Mouse (Mus musculus) midbrain, embryonic 10.5 days (tissue): ENCODE data around the gene C2cd2. TPM values are rescaled to one million over a fixed set of nuclear protein-coding genes. Genes with fewer than 3 reads are reported as not detected.
"Not testable (repeated sequence)": the region's sequence is repeated elsewhere in the genome, so short reads cannot be mapped to it uniquely, and the experiment has no call there.

ENCODE experiments used
- DNase-seq: peaks from one replicate; pipeline ENCODE4 v3.0.0-alpha.2; 2017; ENCODE audit warnings: low spot score
- H3K27ac ChIP-seq: fragments of 300-500 bp; sonication (generic); replicated peaks from 2 replicates; pipeline ENCODE4 v1.5.1; 2016; ENCODE audit warnings: mild to moderate bottlenecking
- H3K27me3 ChIP-seq: fragments of 300-500 bp; sonication (generic); 2 replicates; pipeline ENCODE4 v1.6.1; 2016; ENCODE audit warnings: low read depth, mild to moderate bottlenecking; ENCODE audit not compliant: poor library complexity, severe bottlenecking
- H3K36me3 ChIP-seq: fragments of 300-500 bp; sonication (generic); 2 replicates; pipeline ENCODE4 v1.6.1; 2016; ENCODE audit warnings: mild to moderate bottlenecking, moderate library complexity
- H3K4me1 ChIP-seq: fragments of 300-500 bp; sonication (generic); 2 replicates; pipeline ENCODE4 v1.6.1; 2016
- H3K4me3 ChIP-seq: fragments of 300-500 bp; sonication (generic); 2 replicates; pipeline ENCODE4 v1.5.1; 2016; ENCODE audit warnings: mild to moderate bottlenecking, moderate library complexity
- H3K9me3 ChIP-seq: fragments of 300-500 bp; sonication (generic); replicated peaks from 2 replicates; pipeline ENCODE4 v1.6.1; 2016; ENCODE audit warnings: mild to moderate bottlenecking
- WGBS: fragments of 180-500 bp; shearing (Covaris S2); methylation state at CpG from one replicate; pipeline ENCODE4 v1.1.7; 2016; 5-methylcytosine and 5-hydroxymethylcytosine counted together
- polyA plus RNA-seq: library from polyadenylated mRNA; unstranded; fragments of >200 nt; fragmentation: Nextera tagmentation; extraction: Ambion mirVana; gene quantifications from 2 replicates; pipeline ENCODE4 v1.2.1, GENCODE M21; 2016

Gene C2cd2
- polyA plus RNA-seq = 15.6 and 15.8 TPM in 2 replicates

DNA sequence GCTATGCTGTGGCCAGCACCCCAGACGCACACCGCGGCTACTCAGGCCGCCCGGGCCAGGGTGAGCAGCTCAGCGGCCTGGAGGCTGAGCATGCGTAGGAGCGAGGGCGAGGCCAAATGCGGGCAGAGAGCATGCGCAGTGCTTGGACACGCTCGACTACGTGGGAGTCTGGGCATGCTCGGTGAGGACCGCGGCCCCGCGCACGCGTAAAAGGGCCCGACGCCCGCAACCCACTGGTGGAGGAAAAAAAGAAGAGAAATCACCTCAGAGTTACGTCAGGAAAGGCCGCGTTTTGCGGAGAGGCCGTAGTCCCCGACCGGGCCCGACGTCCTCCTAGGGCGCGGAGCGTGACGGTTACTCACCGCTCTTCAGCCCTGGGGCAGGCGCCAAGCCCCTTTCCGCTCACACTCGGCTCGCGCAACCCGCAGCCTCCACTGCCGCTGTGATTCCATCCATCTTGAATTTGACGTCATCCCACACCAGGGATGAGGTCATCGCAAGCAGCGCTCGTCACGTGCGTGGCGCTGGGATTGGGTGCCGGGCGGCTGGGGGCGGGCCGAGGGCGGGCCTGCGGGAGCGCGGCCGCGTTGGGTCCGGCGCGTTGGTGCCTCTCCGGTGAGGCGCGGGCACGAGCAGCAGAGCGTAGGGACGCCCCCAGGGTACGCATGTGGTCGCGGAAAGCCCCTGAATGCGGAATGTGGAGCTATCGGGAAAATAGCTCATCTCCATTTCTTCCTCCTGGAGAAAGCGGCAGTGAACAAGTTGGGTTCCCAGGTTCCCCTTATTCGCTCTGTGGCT, at the start of gene C2cd2, which contains the start of gene Zbtb21:
C2cd2 (minus strand) TSS at position 448 of the 798 bp plus-strand sequence.
Zbtb21 (minus strand) TSS at position 472 of the 798 bp plus-strand sequence.
- peak within 1 kb of the TSS; percentile 95 for H3K27ac ChIP-seq
- DNase-seq = peak; percentile 96
- H3K36me3 ChIP-seq = peaks cover 6% of the 10 kb centered on the region
- no peaks in the 10 kb centered on the region for H3K27me3 ChIP-seq
- H3K4me3 ChIP-seq = peak within 1 kb of the TSS; percentile 90
- WGBS = under 1% methylated on average over 78 of the region's 78 CpGs
- no peaks in the 10 kb centered on the region for H3K9me3 ChIP-seq
- H3K4me1 ChIP-seq = peaks cover 11% of the 10 kb centered on the region

DNA sequence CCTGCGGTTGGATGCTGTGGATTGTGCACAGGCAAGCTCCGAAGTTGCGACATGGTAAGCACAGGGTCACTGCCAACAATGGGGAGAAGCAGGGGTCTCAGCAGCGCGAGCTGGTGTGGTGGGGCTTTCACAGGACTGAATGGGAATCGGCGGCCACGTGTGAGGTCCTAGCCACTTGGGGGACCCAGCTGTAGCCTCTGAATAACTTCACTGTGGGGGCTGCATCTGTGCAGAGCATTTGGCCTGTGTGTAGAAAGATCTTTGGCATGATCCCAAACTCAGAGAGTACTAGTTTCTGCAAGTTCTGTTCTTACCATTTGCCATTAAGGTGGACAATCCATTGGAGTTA, 35.0 kb upstream of the C2cd2 start:
- not testable (repeated sequence) for DNase-seq, H3K27me3 ChIP-seq
- peak overlapping the region; percentile 66 for H3K4me3 ChIP-seq
- WGBS = under 1% methylated on average over 8 of the region's 8 CpGs
- H3K36me3 ChIP-seq = peaks cover 26% of the 10 kb centered on the region
- H3K9me3 ChIP-seq = peaks cover 33% of the 10 kb centered on the region
- peak overlapping the region; percentile 82 for H3K27ac ChIP-seq
- H3K4me1 ChIP-seq = peaks cover 16% of the 10 kb centered on the region

DNA sequence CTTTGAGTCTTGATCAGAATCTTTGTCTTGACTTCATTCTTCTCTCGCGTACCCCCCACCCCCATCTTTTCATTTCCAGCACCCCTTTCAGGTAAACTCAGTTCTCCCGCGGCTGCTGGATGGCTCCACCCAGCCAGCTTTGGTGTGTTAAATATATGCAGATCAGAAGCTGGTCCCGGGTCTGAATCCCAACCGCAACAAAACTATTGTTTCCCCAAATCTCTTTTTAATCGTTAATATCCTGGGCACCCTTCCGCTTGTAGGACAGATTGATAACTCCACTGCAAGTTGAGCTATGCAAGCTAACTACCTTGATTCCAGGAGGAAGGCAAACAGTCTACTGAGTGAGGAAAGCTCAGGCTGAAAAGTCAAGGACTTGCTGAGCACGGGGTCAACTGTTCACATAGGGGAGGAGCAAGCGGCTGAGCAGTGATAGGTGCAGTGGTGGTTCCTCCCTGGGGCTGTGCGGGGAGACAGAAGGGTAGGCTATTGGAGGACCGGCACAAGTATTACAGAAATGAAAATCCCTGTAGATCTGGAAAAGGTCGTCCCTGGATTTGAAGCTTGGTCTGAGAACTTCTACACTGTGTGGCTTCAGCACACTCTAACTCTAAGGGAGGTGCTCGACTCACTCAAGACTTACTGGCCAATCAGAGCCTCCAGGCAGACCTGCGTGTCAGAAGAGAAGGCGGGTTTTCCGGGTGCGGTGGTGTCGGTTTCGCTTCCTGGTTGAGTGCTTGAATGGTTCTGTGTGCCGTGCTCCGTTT, 34.4 kb upstream of the C2cd2 start, which contains the start of gene B230307C23Rik:
B230307C23Rik (plus strand) TSS at position 700 of the 767 bp plus-strand sequence.
- 3% methylated on average over 22 of the region's 22 CpGs for WGBS
- peak within 1 kb of the TSS; percentile 66 for H3K4me3 ChIP-seq
- H3K9me3 ChIP-seq = peaks cover 27% of the 10 kb centered on the region
- DNase-seq = peak; percentile 87
- peak within 1 kb of the TSS; percentile 82 for H3K27ac ChIP-seq
- H3K36me3 ChIP-seq = peaks cover 21% of the 10 kb centered on the region
- peaks cover 16% of the 10 kb centered on the region for H3K4me1 ChIP-seq
- H3K27me3 ChIP-seq = no peaks in the 10 kb centered on the region

DNA sequence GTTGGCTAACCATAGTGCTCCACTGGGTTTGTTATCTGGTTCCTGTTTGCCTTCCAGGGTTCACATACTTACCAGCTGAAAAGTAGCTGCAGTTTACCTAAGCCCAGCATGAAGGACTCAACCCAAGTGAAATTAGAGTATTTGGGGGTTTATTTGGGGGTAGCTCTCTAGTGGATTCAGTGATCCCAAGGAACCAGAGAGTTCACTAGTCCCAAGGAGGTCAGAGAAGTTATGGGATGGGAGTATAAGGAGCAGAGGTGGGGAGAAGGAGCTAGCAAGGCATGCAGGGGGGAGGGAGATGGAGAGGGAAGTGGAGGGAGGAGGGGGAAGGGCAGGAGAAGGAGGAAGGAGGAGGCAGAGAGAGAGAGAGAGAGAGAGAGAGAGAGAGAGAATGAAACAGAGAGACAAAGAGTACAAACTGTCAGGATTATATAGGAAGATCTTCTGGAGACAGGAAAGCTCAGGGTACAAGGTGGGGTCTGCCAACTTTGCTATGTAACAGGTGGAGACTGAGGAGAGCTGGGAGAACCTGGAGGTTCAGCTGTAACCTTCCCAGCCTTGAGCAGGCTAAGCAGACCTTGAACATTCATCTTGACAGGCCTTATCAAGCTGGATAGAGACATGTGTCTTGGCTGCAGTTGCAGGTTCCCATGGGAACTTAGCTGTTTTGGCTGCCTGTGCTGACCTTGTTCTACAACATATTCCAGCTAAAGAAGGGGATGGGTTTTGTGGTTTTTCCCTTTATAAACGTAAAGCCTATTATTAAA, 33.6 kb upstream of the C2cd2 start:
- Histone ChIP-seq H3K27ac (peak overlapping the region; percentile 82), H3K4me1 (peaks cover 16% of the 10 kb centered on the region), H3K4me3 (peak overlapping the region; percentile 66), H3K27me3 (no peaks in the 10 kb centered on the region), H3K36me3 (peaks cover 20% of the 10 kb centered on the region), H3K9me3 (peaks cover 20% of the 10 kb centered on the region)
- WGBS = 16% methylated on average over 1 of the region's 1 CpGs
- DNase-seq = no peak

DNA sequence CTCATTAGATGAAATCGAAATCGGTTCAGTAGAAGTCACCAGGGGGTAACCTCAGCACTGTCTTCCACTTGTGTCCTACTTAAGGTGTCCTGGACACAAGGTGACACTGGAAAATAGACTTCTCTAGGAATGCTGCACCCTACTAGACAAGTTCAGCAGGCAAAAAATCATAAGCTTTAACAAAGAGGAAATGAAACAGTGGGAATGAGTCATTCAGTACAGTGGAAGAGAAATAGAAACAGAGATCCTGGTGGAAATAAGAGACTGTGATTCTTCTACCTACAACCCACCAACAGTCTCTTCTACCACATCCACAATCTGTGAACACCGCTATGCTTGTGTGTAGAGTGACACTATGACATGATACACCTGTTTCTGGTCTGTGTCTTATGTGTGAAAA, 30.1 kb upstream of the C2cd2 start:
- not testable (repeated sequence) for H3K4me3 ChIP-seq, H3K27me3 ChIP-seq, H3K27ac ChIP-seq, DNase-seq, H3K9me3 ChIP-seq, H3K36me3 ChIP-seq, H3K4me1 ChIP-seq
- WGBS = 81% methylated on average over 3 of the region's 3 CpGs

DNA sequence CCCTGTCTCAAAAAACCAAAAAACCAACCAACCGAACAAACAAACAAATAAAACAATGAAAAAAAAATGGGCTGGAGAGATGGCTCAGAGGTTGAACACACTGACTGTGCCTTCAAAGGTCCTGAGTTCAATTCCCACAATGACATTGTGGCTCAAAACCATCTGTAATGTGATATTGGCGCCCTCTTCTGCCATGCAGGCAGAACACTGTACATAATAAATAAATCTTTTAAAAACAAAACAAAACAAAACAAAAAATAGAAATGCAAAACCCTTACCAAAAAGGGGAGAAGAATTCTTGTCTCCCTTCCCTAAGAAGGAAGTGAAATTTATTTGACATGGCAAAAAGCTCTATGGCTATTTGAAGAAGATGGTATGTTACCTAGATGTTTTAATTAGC, 29.1 kb upstream of the C2cd2 start:
- Histone ChIP-seq H3K27me3 (no peaks in the 10 kb centered on the region), H3K4me3 (no peak overlapping the region), H3K27ac (no peak overlapping the region), H3K9me3 (no peaks in the 10 kb centered on the region; the same call in 1 of the 2 replicates), H3K36me3 (no peaks in the 10 kb centered on the region), H3K4me1 (peaks cover 5% of the 10 kb centered on the region)
- WGBS = 82% methylated on average over 2 of the region's 2 CpGs
- DNase-seq = no peak

DNA sequence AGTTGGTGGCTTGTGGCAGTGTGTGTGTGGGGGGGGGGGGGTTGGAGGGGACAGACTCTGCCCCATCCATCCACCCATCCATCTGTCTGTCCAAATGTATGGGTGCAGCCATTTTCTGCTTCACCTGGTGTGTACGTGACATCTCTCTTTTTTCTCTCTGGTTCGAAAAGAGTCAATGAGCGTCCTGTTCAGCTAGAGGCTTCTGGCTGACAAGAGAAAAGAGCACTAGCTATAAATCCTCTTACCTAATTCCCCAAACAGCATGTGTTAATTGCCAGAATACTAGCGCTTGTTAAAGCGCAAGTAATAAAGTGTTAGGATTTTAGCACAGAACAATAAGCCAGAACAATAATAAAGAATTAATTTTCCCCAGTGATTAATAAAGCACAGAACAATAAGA, 22.2 kb upstream of the C2cd2 start:
- no peak overlapping the region for H3K27ac ChIP-seq
- 73% methylated on average over 5 of the region's 5 CpGs for WGBS
- H3K4me1 ChIP-seq = no peaks in the 10 kb centered on the region
- no peaks in the 10 kb centered on the region for H3K27me3 ChIP-seq
- no peak overlapping the region for H3K4me3 ChIP-seq
- DNase-seq = no peak
- no peaks in the 10 kb centered on the region; the same call in 1 of the 2 replicates for H3K9me3 ChIP-seq
- H3K36me3 ChIP-seq = no peaks in the 10 kb centered on the region

DNA sequence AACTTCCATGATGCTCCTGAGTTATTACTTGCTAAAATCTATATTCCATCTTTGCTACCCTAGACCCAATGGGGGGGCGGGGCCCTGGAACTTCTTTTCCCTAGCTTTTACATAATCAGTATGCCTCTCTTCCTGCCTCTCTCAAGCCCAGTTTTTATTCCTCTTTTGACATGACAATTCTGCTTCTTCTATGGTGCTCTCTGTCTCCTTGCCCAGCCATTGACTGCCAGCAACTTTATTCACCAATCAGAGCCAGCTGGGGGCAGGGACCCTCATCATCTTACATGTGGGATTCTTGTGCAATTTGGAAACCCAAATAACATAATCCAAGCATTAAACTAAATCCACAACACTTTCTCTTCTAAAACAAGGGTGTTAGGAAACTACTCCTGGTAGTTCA, 19.0 kb upstream of the C2cd2 start:
- 94% methylated on average over 1 of the region's 1 CpGs for WGBS
- Histone ChIP-seq H3K27me3 (no peaks in the 10 kb centered on the region), H3K36me3 (no peaks in the 10 kb centered on the region), H3K4me3 (no peak overlapping the region), H3K27ac (no peak overlapping the region), H3K4me1 (no peaks in the 10 kb centered on the region), H3K9me3 (no peaks in the 10 kb centered on the region)
- no peak for DNase-seq

DNA sequence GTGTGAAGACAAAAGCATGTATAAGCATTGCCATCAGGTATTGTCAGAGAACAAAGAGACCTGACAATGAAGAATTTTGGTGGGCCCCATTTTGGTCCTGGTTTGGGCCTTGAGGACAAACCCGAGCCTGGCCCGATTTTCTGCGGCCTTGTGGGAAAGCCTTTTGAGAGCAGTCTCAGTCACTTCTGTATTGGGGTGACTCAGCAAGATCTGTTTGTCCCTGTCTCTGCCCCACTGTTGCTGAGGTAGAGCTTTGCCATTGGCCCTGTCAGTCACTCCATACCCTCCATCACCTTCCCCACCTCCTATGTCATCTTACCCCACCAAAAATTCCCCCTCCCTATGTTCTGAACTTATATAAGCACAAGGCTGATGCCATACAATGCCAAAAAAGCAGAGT, 15.3 kb upstream of the C2cd2 start:
- Histone ChIP-seq H3K27ac (no peak overlapping the region), H3K4me1 (no peaks in the 10 kb centered on the region), H3K9me3 (no peaks in the 10 kb centered on the region), H3K36me3 (no peaks in the 10 kb centered on the region), H3K27me3 (no peaks in the 10 kb centered on the region), H3K4me3 (no peak overlapping the region)
- DNase-seq = no peak
- 88% methylated on average over 3 of the region's 3 CpGs for WGBS

DNA sequence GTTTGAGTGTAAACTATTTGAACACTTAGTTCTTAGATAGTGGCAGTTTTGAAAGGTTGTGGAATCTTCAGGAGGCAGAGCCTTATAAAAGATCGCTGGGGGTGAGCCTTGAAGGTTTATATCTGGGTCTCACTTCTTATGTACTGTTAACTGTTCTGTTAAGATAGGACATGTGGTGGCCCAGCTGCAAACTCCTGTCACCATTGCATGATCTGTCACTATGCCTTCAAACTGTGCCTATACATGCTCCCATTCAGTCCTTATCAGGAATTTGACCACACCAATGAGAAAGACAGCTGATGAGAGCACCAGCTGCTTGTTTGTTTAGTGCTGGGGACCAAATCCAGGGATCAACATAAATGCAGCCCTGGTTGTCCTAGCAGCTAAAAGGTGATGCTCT, 14.9 kb upstream of the C2cd2 start:
- WGBS = 80% methylated on average over 1 of the region's 1 CpGs
- Histone ChIP-seq H3K36me3 (no peaks in the 10 kb centered on the region), H3K4me3 (no peak overlapping the region), H3K4me1 (no peaks in the 10 kb centered on the region), H3K27me3 (no peaks in the 10 kb centered on the region), H3K27ac (no peak overlapping the region), H3K9me3 (no peaks in the 10 kb centered on the region)
- no peak for DNase-seq

DNA sequence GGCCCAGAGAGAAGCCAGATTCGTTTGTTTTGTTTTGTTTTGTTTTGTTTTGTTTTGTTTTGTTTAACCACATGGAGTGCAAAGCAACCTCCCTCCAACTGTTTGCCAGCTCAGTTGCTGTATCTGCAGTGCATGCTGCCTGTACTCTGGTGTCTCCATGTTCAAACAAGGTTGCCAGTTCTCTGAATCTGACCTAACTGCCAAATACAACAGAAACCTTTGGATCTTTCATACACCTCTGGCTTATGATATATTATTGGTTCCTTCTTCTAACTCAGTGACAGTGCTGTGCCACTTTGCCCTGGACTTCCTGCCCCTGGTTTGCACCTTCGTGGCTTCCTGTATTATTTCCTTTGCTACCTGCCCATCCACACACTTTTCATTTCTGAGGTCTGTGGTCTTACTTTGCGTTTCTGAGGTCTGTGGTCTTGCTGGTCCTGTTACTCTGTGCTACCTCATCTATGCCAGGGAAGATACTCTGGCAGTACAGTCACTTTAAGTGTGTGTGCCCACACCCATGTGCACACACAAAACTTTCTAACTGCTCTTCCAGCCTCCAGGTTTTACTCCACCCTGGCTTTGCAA, 1.6 kb upstream of the C2cd2 start:
- WGBS = 82% methylated on average over 3 of the region's 3 CpGs
- Histone ChIP-seq H3K27ac (no peak overlapping the region), H3K9me3 (no peaks in the 10 kb centered on the region), H3K27me3 (no peaks in the 10 kb centered on the region), H3K4me1 (peaks cover 11% of the 10 kb centered on the region), H3K4me3 (no peak overlapping the region), H3K36me3 (peaks cover 3% of the 10 kb centered on the region; the same call in 1 of the 2 replicates)
- no peak for DNase-seq
